Mouse (Mus musculus) hindbrain, embryonic 16.5 days (tissue): ENCODE data around the gene Dpf3. TPM values are rescaled to one million over a fixed set of nuclear protein-coding genes. Genes with fewer than 3 reads are reported as not detected.

Source experiments
- ATAC-seq: fragments of 200-750 bp; cut with Nextera tagmentation; 2 replicates; pipeline ENCODE4 v1.8.0; 2017; ENCODE audit warnings: moderate TSS enrichment, moderate library complexity
- H3K27ac ChIP-seq: fragments of 300-500 bp; sonication (generic); 2 replicates; pipeline ENCODE4 v1.5.1; 2014; ENCODE audit warnings: low read depth, mild to moderate bottlenecking, control low read depth, low read length, moderate library complexity
- H3K27me3 ChIP-seq: fragments of 300-500 bp; sonication (generic); replicated peaks from 2 replicates; pipeline ENCODE4 v1.6.1; 2014; ENCODE audit warnings: low read length; ENCODE audit not compliant: control insufficient read depth, insufficient read depth
- H3K36me3 ChIP-seq: fragments of 300-500 bp; sonication (generic); 2 replicates; pipeline ENCODE4 v1.6.1; 2014; ENCODE audit warnings: mild to moderate bottlenecking, low read length, moderate library complexity, mixed read lengths; ENCODE audit not compliant: control insufficient read depth, insufficient read depth
- H3K4me1 ChIP-seq: fragments of 300-500 bp; sonication (generic); 2 replicates; pipeline ENCODE4 v1.6.1; 2014; ENCODE audit warnings: low read depth, low read length; ENCODE audit not compliant: control insufficient read depth, insufficient read depth
- H3K4me2 ChIP-seq: fragments of 300-500 bp; sonication (generic); 2 replicates; pipeline ENCODE4 v1.6.1; 2014; ENCODE audit warnings: mild to moderate bottlenecking, low read length, control low read depth, moderate library complexity
- H3K4me3 ChIP-seq: fragments of 300-500 bp; sonication (generic); 2 replicates; pipeline ENCODE4 v1.5.1; 2014; ENCODE audit warnings: mild to moderate bottlenecking, low read length, control low read depth, moderate library complexity
- H3K9ac ChIP-seq: fragments of 300-500 bp; sonication (generic); 2 replicates; pipeline ENCODE4 v1.6.1; 2014; ENCODE audit warnings: low read depth, mild to moderate bottlenecking, control low read depth, low read length, moderate library complexity
- H3K9me3 ChIP-seq: fragments of 300-500 bp; sonication (generic); 2 replicates; pipeline ENCODE4 v1.6.1; 2014; ENCODE audit warnings: mild to moderate bottlenecking, low read length, moderate library complexity; ENCODE audit not compliant: control insufficient read depth
- WGBS: fragments of 180-500 bp; shearing (Covaris S2); extraction: QIAGEN DNeasy Blood & Tissue Kit; methylation state at CpG from one replicate; pipeline ENCODE4 v1.1.7; 2014; 5-methylcytosine and 5-hydroxymethylcytosine counted together
- polyA plus RNA-seq: library from polyadenylated mRNA; unstranded; fragments of >200 nt; fragmentation: Nextera tagmentation; extraction: Ambion mirVana; gene quantifications from 2 replicates; pipeline ENCODE4 v1.2.1, GENCODE M21; 2015

Dpf3 gene
- polyA plus RNA-seq, 1 experiment from 2014 or later = 23.2 TPM

GRCm38 (mm10) chr12:83510586-83510985 is 23.1 kb upstream of the Dpf3 start:
- H3K4me3 ChIP-seq = no peak overlapping the region
- H3K4me2 ChIP-seq = no peak overlapping the region
- H3K36me3 ChIP-seq = no peaks in the 10 kb centered on the region
- H3K4me1 ChIP-seq = peaks cover 8% of the 10 kb centered on the region
- H3K9ac ChIP-seq = no peak overlapping the region
- H3K9me3 ChIP-seq = no peaks in the 10 kb centered on the region
- no peak overlapping the region for H3K27ac ChIP-seq
- no peak for ATAC-seq
- WGBS = 80% methylated on average over 5 of the region's 5 CpGs
- no peaks in the 10 kb centered on the region for H3K27me3 ChIP-seq

GRCm38 (mm10) chr12:83506543-83506942 is 19.0 kb upstream of the Dpf3 start:
- WGBS = 79% methylated on average over 10 of the region's 10 CpGs
- Histone ChIP-seq H3K27me3 (no peaks in the 10 kb centered on the region), H3K4me2 (no peak overlapping the region), H3K9me3 (no peaks in the 10 kb centered on the region), H3K36me3 (no peaks in the 10 kb centered on the region), H3K4me1 (no peaks in the 10 kb centered on the region), H3K27ac (no peak overlapping the region), H3K4me3 (no peak overlapping the region), H3K9ac (no peak overlapping the region)
- no peak for ATAC-seq

- H3K9me3 ChIP-seq = no peaks in the 10 kb centered on the region
- H3K4me1 ChIP-seq = no peaks in the 10 kb centered on the region
- ATAC-seq = peak; percentile 50
- H3K36me3 ChIP-seq = no peaks in the 10 kb centered on the region
- no peak overlapping the region for H3K4me2 ChIP-seq
- no peak overlapping the region for H3K9ac ChIP-seq
- WGBS = 8% methylated on average over 9 of the region's 9 CpGs
- H3K27me3 ChIP-seq = no peaks in the 10 kb centered on the region
- H3K4me3 ChIP-seq = no peak overlapping the region
- H3K27ac ChIP-seq = no peak overlapping the region
Measured at GRCm38 (mm10) chr12:83502190-83502589, 14.7 kb upstream of the Dpf3 start.

GRCm38 (mm10) chr12:83499256-83499655 is 11.7 kb upstream of the Dpf3 start:
- no peak overlapping the region for H3K27ac ChIP-seq
- H3K4me1 ChIP-seq = no peaks in the 10 kb centered on the region
- H3K9ac ChIP-seq = no peak overlapping the region
- 74% methylated on average over 5 of the region's 5 CpGs for WGBS
- no peak overlapping the region for H3K4me3 ChIP-seq
- no peaks in the 10 kb centered on the region for H3K9me3 ChIP-seq
- H3K27me3 ChIP-seq = no peaks in the 10 kb centered on the region
- no peaks in the 10 kb centered on the region for H3K36me3 ChIP-seq
- no peak for ATAC-seq
- no peak overlapping the region for H3K4me2 ChIP-seq

GRCm38 (mm10) chr12:83497959-83498358 is 10.4 kb upstream of the Dpf3 start:
- no peaks in the 10 kb centered on the region for H3K4me1 ChIP-seq
- H3K27ac ChIP-seq = no peak overlapping the region
- H3K36me3 ChIP-seq = no peaks in the 10 kb centered on the region
- no peaks in the 10 kb centered on the region for H3K27me3 ChIP-seq
- H3K9ac ChIP-seq = no peak overlapping the region
- ATAC-seq = no peak
- H3K9me3 ChIP-seq = no peaks in the 10 kb centered on the region
- no peak overlapping the region for H3K4me3 ChIP-seq
- H3K4me2 ChIP-seq = no peak overlapping the region
- 76% methylated on average over 3 of the region's 3 CpGs for WGBS

- H3K9ac ChIP-seq = no peak overlapping the region
- no peaks in the 10 kb centered on the region for H3K27me3 ChIP-seq
- H3K36me3 ChIP-seq = no peaks in the 10 kb centered on the region
- WGBS = 87% methylated on average over 6 of the region's 6 CpGs
- H3K27ac ChIP-seq = no peak overlapping the region
- H3K4me3 ChIP-seq = no peak overlapping the region
- ATAC-seq = no peak
- no peaks in the 10 kb centered on the region for H3K9me3 ChIP-seq
- no peak overlapping the region for H3K4me2 ChIP-seq
- H3K4me1 ChIP-seq = no peaks in the 10 kb centered on the region
Measured at GRCm38 (mm10) chr12:83496736-83497135, 9.2 kb upstream of the Dpf3 start.

GRCm38 (mm10) chr12:83496336-83496735 is 8.8 kb upstream of the Dpf3 start:
- H3K36me3 ChIP-seq = no peaks in the 10 kb centered on the region
- WGBS = 76% methylated on average over 4 of the region's 4 CpGs
- ATAC-seq = no peak

GRCm38 (mm10) chr12:83495961-83496282 is 8.4 kb upstream of the Dpf3 start:
- H3K4me3 ChIP-seq = no peak overlapping the region
- ATAC-seq = no peak

More at GRCm38 (mm10) chr12:83496336-83496735, 8.8 kb upstream of the Dpf3 start:
- H3K9me3 ChIP-seq = no peaks in the 10 kb centered on the region
- no peak overlapping the region for H3K9ac ChIP-seq
- H3K27ac ChIP-seq = no peak overlapping the region
- H3K4me1 ChIP-seq = no peaks in the 10 kb centered on the region
- no peak overlapping the region for H3K4me3 ChIP-seq
- no peaks in the 10 kb centered on the region for H3K27me3 ChIP-seq
- no peak overlapping the region for H3K4me2 ChIP-seq

GRCm38 (mm10) chr12:83495248-83495960 is 7.9 kb upstream of the Dpf3 start:
- no peak overlapping the region for H3K4me3 ChIP-seq
- no peaks in the 10 kb centered on the region for H3K9me3 ChIP-seq
- no peaks in the 10 kb centered on the region for H3K27me3 ChIP-seq
- no peak overlapping the region for H3K4me2 ChIP-seq
- H3K9ac ChIP-seq = no peak overlapping the region
- no peaks in the 10 kb centered on the region for H3K36me3 ChIP-seq
- no peak overlapping the region for H3K27ac ChIP-seq
- 87% methylated on average over 4 of the region's 4 CpGs for WGBS
- no peak for ATAC-seq
- H3K4me1 ChIP-seq = no peaks in the 10 kb centered on the region

More at GRCm38 (mm10) chr12:83495961-83496282, 8.4 kb upstream of the Dpf3 start:
- Histone ChIP-seq H3K4me2 (no peak overlapping the region), H3K4me1 (no peaks in the 10 kb centered on the region), H3K9ac (no peak overlapping the region), H3K9me3 (no peaks in the 10 kb centered on the region), H3K27ac (no peak overlapping the region), H3K36me3 (no peaks in the 10 kb centered on the region), H3K27me3 (no peaks in the 10 kb centered on the region)
- WGBS = 70% methylated on average over 9 of the region's 9 CpGs
